Mouse (Mus musculus): ENCODE measurements around the gene Cilp2. TPM values are rescaled to one million over a fixed set of nuclear protein-coding genes. Genes with fewer than 3 reads are reported as not detected.

Gene Cilp2
- polyA plus RNA-seq, 1 experiment: 0.20 TPM

GRCm38 (mm10) chr8:69890813-69891241 lies 3.3 kb upstream of the Cilp2 start:
- 61% methylated on average over 19 of the region's 19 CpGs for WGBS
- H3K27me3 ChIP-seq (ENCODE audit: control insufficient read depth, insufficient read depth, low read length): peaks cover 39% of the 10 kb centered on the region

GRCm38 (mm10) chr8:69888902-69889301 lies 1.4 kb upstream of the Cilp2 start:
- TF ChIP-seq POLR2A (IDR thresholded peaks at IDR 0.05; ENCODE audit: low read depth, low read length): no peak
- TF ChIP-seq CTCF (IDR thresholded peaks at IDR 0.05; ENCODE audit: extremely low read depth, insufficient read length, insufficient replicate concordance, low read depth, low read length): no peak
- Histone ChIP-seq H3K4me1 (ENCODE audit: control insufficient read depth, insufficient read depth, insufficient read length, low read length) (peaks cover 12% of the 10 kb centered on the region; the same call in 1 of the 2 replicates), H3K4me3 (ENCODE audit: low read depth, low read length) (peak overlapping the region; percentile 38; the same call in 1 of the 2 replicates), H3K27me3 (ENCODE audit: control insufficient read depth, insufficient read depth, low read length) (peaks cover 52% of the 10 kb centered on the region), H3K27ac (ENCODE audit: insufficient read depth, low read depth, low read length) (no peak overlapping the region), H3K36me3 (ENCODE audit: control insufficient read depth, insufficient read depth, low read length) (peaks cover 12% of the 10 kb centered on the region)
- 3% methylated on average over 32 of the region's 32 CpGs for WGBS

More at GRCm38 (mm10) chr8:69890813-69891241, 3.3 kb upstream of the Cilp2 start:
- TF ChIP-seq POLR2A (IDR thresholded peaks at IDR 0.05; ENCODE audit: low read depth, low read length): no peak
- peak; percentile 43; the same call in 1 of the 2 replicates for TF ChIP-seq CTCF (IDR thresholded peaks at IDR 0.05; ENCODE audit: extremely low read depth, insufficient read length, insufficient replicate concordance, low read depth, low read length)
- Histone ChIP-seq H3K36me3 (ENCODE audit: control insufficient read depth, insufficient read depth, low read length) (peaks cover 19% of the 10 kb centered on the region), H3K27ac (ENCODE audit: insufficient read depth, low read depth, low read length) (no peak overlapping the region), H3K4me3 (ENCODE audit: low read depth, low read length) (no peak overlapping the region), H3K4me1 (ENCODE audit: control insufficient read depth, insufficient read depth, insufficient read length, low read length) (peaks cover 12% of the 10 kb centered on the region; the same call in 1 of the 2 replicates)

GRCm38 (mm10) chr8:69888244-69888866 lies 868 bp upstream of the Cilp2 start:
- WGBS: 7% methylated on average over 24 of the region's 24 CpGs
- Histone ChIP-seq H3K27ac (ENCODE audit: insufficient read depth, low read depth, low read length) (no peak overlapping the region), H3K36me3 (ENCODE audit: control insufficient read depth, insufficient read depth, low read length) (peaks cover 7% of the 10 kb centered on the region), H3K4me3 (ENCODE audit: low read depth, low read length) (peak overlapping the region; percentile 38), H3K4me1 (ENCODE audit: control insufficient read depth, insufficient read depth, insufficient read length, low read length) (peaks cover 12% of the 10 kb centered on the region; the same call in 1 of the 2 replicates), H3K27me3 (ENCODE audit: control insufficient read depth, insufficient read depth, low read length) (peaks cover 56% of the 10 kb centered on the region)
- TF ChIP-seq CTCF (IDR thresholded peaks at IDR 0.05; ENCODE audit: extremely low read depth, insufficient read length, insufficient replicate concordance, low read depth, low read length) (no peak), POLR2A (IDR thresholded peaks at IDR 0.05; ENCODE audit: low read depth, low read length) (no peak)

- peaks cover 89% of the 10 kb centered on the region for H3K27me3 ChIP-seq (ENCODE audit: control insufficient read depth, insufficient read depth, low read length)
- H3K4me1 ChIP-seq (ENCODE audit: control insufficient read depth, insufficient read depth, insufficient read length, low read length): peaks cover 22% of the 10 kb centered on the region
- H3K27ac ChIP-seq (ENCODE audit: insufficient read depth, low read depth, low read length): no peak overlapping the region
- no peaks in the 10 kb centered on the region for H3K36me3 ChIP-seq (ENCODE audit: control insufficient read depth, insufficient read depth, low read length)
- TF ChIP-seq CTCF (IDR thresholded peaks at IDR 0.05; ENCODE audit: extremely low read depth, insufficient read length, insufficient replicate concordance, low read depth, low read length) (no peak), POLR2A (IDR thresholded peaks at IDR 0.05; ENCODE audit: low read depth, low read length) (no peak)
- H3K4me3 ChIP-seq (ENCODE audit: low read depth, low read length): no peak overlapping the region
- WGBS: 73% methylated on average over 13 of the region's 13 CpGs
These were observed 3.3 kb downstream of the Cilp2 start for GRCm38 (mm10) chr8:69884141-69884540.

- H3K27me3 ChIP-seq (ENCODE audit: control insufficient read depth, insufficient read depth, low read length): peaks cover 78% of the 10 kb centered on the region
- TF ChIP-seq CTCF (IDR thresholded peaks at IDR 0.05; ENCODE audit: extremely low read depth, insufficient read length, insufficient replicate concordance, low read depth, low read length) (no peak), POLR2A (IDR thresholded peaks at IDR 0.05; ENCODE audit: low read depth, low read length) (no peak)
- no peak overlapping the region for H3K4me3 ChIP-seq (ENCODE audit: low read depth, low read length)
- WGBS: 24% methylated on average over 52 of the region's 52 CpGs
- H3K4me1 ChIP-seq (ENCODE audit: control insufficient read depth, insufficient read depth, insufficient read length, low read length): peaks cover 19% of the 10 kb centered on the region
- no peak overlapping the region for H3K27ac ChIP-seq (ENCODE audit: insufficient read depth, low read depth, low read length)
- H3K36me3 ChIP-seq (ENCODE audit: control insufficient read depth, insufficient read depth, low read length): no peaks in the 10 kb centered on the region
These were observed 4.5 kb downstream of the Cilp2 start for GRCm38 (mm10) chr8:69882833-69883600.

GRCm38 (mm10) chr8:69882021-69882756 lies 5.3 kb downstream of the Cilp2 start:
- TF ChIP-seq CTCF (IDR thresholded peaks at IDR 0.05; ENCODE audit: extremely low read depth, insufficient read length, insufficient replicate concordance, low read depth, low read length): no peak
- TF ChIP-seq POLR2A (IDR thresholded peaks at IDR 0.05; ENCODE audit: low read depth, low read length): no peak
- H3K27ac ChIP-seq (ENCODE audit: insufficient read depth, low read depth, low read length): no peak overlapping the region
- H3K36me3 ChIP-seq (ENCODE audit: control insufficient read depth, insufficient read depth, low read length): no peaks in the 10 kb centered on the region
- WGBS: 7% methylated on average over 103 of the region's 103 CpGs
- peaks cover 70% of the 10 kb centered on the region for H3K27me3 ChIP-seq (ENCODE audit: control insufficient read depth, insufficient read depth, low read length)
- H3K4me1 ChIP-seq (ENCODE audit: control insufficient read depth, insufficient read depth, insufficient read length, low read length): peaks cover 14% of the 10 kb centered on the region
- peak overlapping the region; percentile 51 for H3K4me3 ChIP-seq (ENCODE audit: low read depth, low read length)
